Mouse (Mus musculus): Measurements from ENCODE around the gene Gm21836.
"Not testable (repeated sequence)": the region's sequence is repeated elsewhere in the genome, so short reads cannot be mapped to it uniquely, and the experiment has no call there.

DNA sequence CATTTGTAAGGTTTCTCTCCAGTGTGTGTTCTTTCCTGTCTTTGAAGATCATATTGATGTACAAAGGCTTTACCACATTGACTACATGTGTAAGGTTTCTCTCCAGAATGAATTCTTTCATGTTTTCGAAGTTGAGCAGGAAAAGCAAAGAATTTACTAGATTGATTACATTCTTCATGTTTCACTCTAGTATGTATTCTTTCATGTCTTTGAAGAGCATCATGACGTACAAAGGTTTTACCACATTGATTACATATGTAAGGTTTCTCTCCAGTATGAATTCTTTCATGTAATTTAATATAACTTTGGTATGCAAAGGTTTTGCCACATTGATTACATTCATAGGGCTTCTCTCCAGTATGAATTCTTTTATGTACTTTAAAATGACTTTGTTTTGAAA, at the start of gene Gm21836:
- not testable (repeated sequence) for TF ChIP-seq GATA1 (IDR thresholded peaks at IDR 0.05; ENCODE audit: borderline replicate concordance, low read length); FLI1 (IDR thresholded peaks at IDR 0.05; ENCODE audit: low read length)
